Mouse (Mus musculus) adrenal gland, postnatal 25 days (tissue): Measurements from ENCODE around the gene Cfi. TPM values are rescaled to one million over a fixed set of nuclear protein-coding genes. Genes with fewer than 3 reads are reported as not detected.

Experiments used
- DNase-seq: peaks from one replicate; pipeline ENCODE4 v3.0.0; 2021; ENCODE audit warnings: mixed read lengths
- long read RNA-seq: library from polyadenylated mRNA; stranded (forward); transcript quantifications from one replicate; pipeline ENCODE4 v2.0.0, GENCODE M21; 2021
- total RNA-seq: library from RNA; stranded (reverse); gene quantifications from 2 replicates; pipeline ENCODE4 v1.2.3, GENCODE M21; 2021

Gene Cfi
- 5.6 TPM in 1 of 2 replicates, not detected in the other for total RNA-seq
- long read RNA-seq, transcript Cfi-201 (14 exons, 2,079 nt): major isoform, 238 of 409 reads
- long read RNA-seq, partial matches to known transcripts: 15 of 409 reads
- long read RNA-seq, other reads (novel, unspliced or antisense): 156 of 409 reads

GRCm38 (mm10) chr3:129835388-129835934, at the start of gene Cfi:
Gene Cfi (plus strand): TSS chr3:129835884.
- DNase-seq: no peak

GRCm38 (mm10) chr3:129793801-129794200, 41.9 kb upstream of the Cfi start:
- DNase-seq: no peak

GRCm38 (mm10) chr3:129797341-129797740, 38.3 kb upstream of the Cfi start:
- DNase-seq: no peak

GRCm38 (mm10) chr3:129798551-129798950, 37.1 kb upstream of the Cfi start:
- DNase-seq: no peak

GRCm38 (mm10) chr3:129799011-129799410, 36.7 kb upstream of the Cfi start:
- no peak for DNase-seq

GRCm38 (mm10) chr3:129803765-129804164, 31.9 kb upstream of the Cfi start, which contains the start of gene Lrit3:
Gene Lrit3 (minus strand): TSS chr3:129804030.
- DNase-seq: no peak

- DNase-seq: no peak
These were observed 14.8 kb upstream of the Cfi start for GRCm38 (mm10) chr3:129820847-129821246.

- DNase-seq: peak; percentile 5
These were observed 13.9 kb upstream of the Cfi start for GRCm38 (mm10) chr3:129821736-129822135.

GRCm38 (mm10) chr3:129822206-129822775, 13.4 kb upstream of the Cfi start, which contains the start of gene Rrh:
Gene Rrh (minus strand): TSS chr3:129822587.
- DNase-seq: no peak

GRCm38 (mm10) chr3:129823293-129823692, 12.4 kb upstream of the Cfi start:
- DNase-seq: no peak

GRCm38 (mm10) chr3:129824146-129824545, 11.5 kb upstream of the Cfi start:
- peak; percentile 15 for DNase-seq

GRCm38 (mm10) chr3:129824891-129825290, 10.8 kb upstream of the Cfi start:
- DNase-seq: no peak

- DNase-seq: no peak
These were observed 9.0 kb upstream of the Cfi start for GRCm38 (mm10) chr3:129826691-129827090.

- no peak for DNase-seq
These were observed 8.0 kb upstream of the Cfi start for GRCm38 (mm10) chr3:129827691-129828090.

- DNase-seq: peak; percentile 37
These were observed 5.1 kb upstream of the Cfi start for GRCm38 (mm10) chr3:129830626-129831025.

GRCm38 (mm10) chr3:129831035-129831568, 4.6 kb upstream of the Cfi start, which contains the start of gene Gar1:
Gene Gar1 (minus strand): TSS chr3:129831396.
- DNase-seq: peak; percentile 93

GRCm38 (mm10) chr3:129836051-129836697, 490 bp downstream of the Cfi start:
- DNase-seq: no peak

GRCm38 (mm10) chr3:129836965-129837364, 1.3 kb downstream of the Cfi start:
- no peak for DNase-seq

GRCm38 (mm10) chr3:129838017-129838416, 2.3 kb downstream of the Cfi start:
- DNase-seq: no peak

GRCm38 (mm10) chr3:129845868-129846267, 10.2 kb downstream of the Cfi start:
- no peak for DNase-seq

- no peak for DNase-seq
These were observed 11.2 kb downstream of the Cfi start for GRCm38 (mm10) chr3:129846846-129847245.

GRCm38 (mm10) chr3:129862592-129862991, 26.9 kb downstream of the Cfi start:
- DNase-seq: no peak

- peak; percentile 67 for DNase-seq
These were observed 28.0 kb downstream of the Cfi start for GRCm38 (mm10) chr3:129863698-129864097.
